Mouse (Mus musculus): ENCODE results near the gene Nxf1. TPM values are rescaled to one million over a fixed set of nuclear protein-coding genes. Genes with fewer than 3 reads are reported as not detected.

Gene Nxf1
- polyA plus RNA-seq, 1 experiment = 140 TPM

Other genes with a start within 250 kb of the Nxf1 start
- gene Slc22a8, start 165.8 kb upstream of the Nxf1 start, polyA plus RNA-seq (2012; rRNA removed; ENCODE audit: low replicate concordance) = not detected in 2 replicates
- not detected in 2 replicates for gene Slc22a6, start 139.0 kb upstream of the Nxf1 start, polyA plus RNA-seq (2012; rRNA removed; ENCODE audit: low replicate concordance)
- gene Chrm1, start 93.3 kb upstream of the Nxf1 start, polyA plus RNA-seq (2012; rRNA removed; ENCODE audit: low replicate concordance) = 3.0 and 3.4 TPM in 2 replicates
- gene Slc3a2, start 33.7 kb upstream of the Nxf1 start, polyA plus RNA-seq (2012; rRNA removed; ENCODE audit: low replicate concordance) = 156 and 200 TPM in 2 replicates
- 25.6 and 42.9 TPM in 2 replicates for gene Wdr74, start 21.2 kb upstream of the Nxf1 start, polyA plus RNA-seq (2012; rRNA removed; ENCODE audit: low replicate concordance)
- not detected in 2 replicates for gene 1700092M07Rik, start 16.4 kb upstream of the Nxf1 start, polyA plus RNA-seq (2012; rRNA removed; ENCODE audit: low replicate concordance)
- gene Stx5a, start 15.7 kb upstream of the Nxf1 start, polyA plus RNA-seq (2012; rRNA removed; ENCODE audit: low replicate concordance) = 73.4 and 84.9 TPM in 2 replicates
- 300 and 304 TPM in 2 replicates for gene Tmem223, start 13.9 kb downstream of the Nxf1 start, polyA plus RNA-seq (2012; rRNA removed; ENCODE audit: low replicate concordance)
- gene Tmem179b, start 17.4 kb downstream of the Nxf1 start, polyA plus RNA-seq (2012; rRNA removed; ENCODE audit: low replicate concordance) = 133 and 165 TPM in 2 replicates
- gene Taf6l, start 29.3 kb downstream of the Nxf1 start, polyA plus RNA-seq (2012; rRNA removed; ENCODE audit: low replicate concordance) = 15.2 and 17.4 TPM in 2 replicates
- 30.3 and 61.5 TPM in 2 replicates for gene Polr2g, start 41.5 kb downstream of the Nxf1 start, polyA plus RNA-seq (2012; rRNA removed; ENCODE audit: low replicate concordance)
- 2.4 and 3.2 TPM in 2 replicates for gene Zbtb3, start 45.5 kb downstream of the Nxf1 start, polyA plus RNA-seq (2012; rRNA removed; ENCODE audit: low replicate concordance)
- 10.7 and 20.5 TPM in 2 replicates for gene Ttc9c, start 62.3 kb downstream of the Nxf1 start, polyA plus RNA-seq (2012; rRNA removed; ENCODE audit: low replicate concordance)
- 13.8 and 14.4 TPM in 2 replicates for gene Hnrnpul2, start 62.9 kb downstream of the Nxf1 start, polyA plus RNA-seq (2012; rRNA removed; ENCODE audit: low replicate concordance)
- gene AC129217.1, start 72.7 kb downstream of the Nxf1 start, polyA plus RNA-seq (2012; rRNA removed; ENCODE audit: low replicate concordance) = not detected in 2 replicates
- 568 and 621 TPM in 2 replicates for gene Bscl2, start 80.4 kb downstream of the Nxf1 start, polyA plus RNA-seq (2012; rRNA removed; ENCODE audit: low replicate concordance)
- 0.34 and 0.65 TPM in 2 replicates for gene Gng3, start 82.1 kb downstream of the Nxf1 start, polyA plus RNA-seq (2012; rRNA removed; ENCODE audit: low replicate concordance)
- 14.0 and 20.9 TPM in 2 replicates for gene Lrrn4cl, start 93.7 kb downstream of the Nxf1 start, polyA plus RNA-seq (2012; rRNA removed; ENCODE audit: low replicate concordance)
- 98.5 and 113 TPM in 2 replicates for gene Ubxn1, start 114.4 kb downstream of the Nxf1 start, polyA plus RNA-seq (2012; rRNA removed; ENCODE audit: low replicate concordance)
- 24.0 and 25.0 TPM in 2 replicates for gene Uqcc3, start 123.8 kb downstream of the Nxf1 start, polyA plus RNA-seq (2012; rRNA removed; ENCODE audit: low replicate concordance)
- gene Lbhd1, start 126.7 kb downstream of the Nxf1 start, polyA plus RNA-seq (2012; rRNA removed; ENCODE audit: low replicate concordance) = 1.1 and 3.0 TPM in 2 replicates
- gene Gm49403, start 126.9 kb downstream of the Nxf1 start, polyA plus RNA-seq (2012; rRNA removed; ENCODE audit: low replicate concordance) = not detected in 2 replicates
- gene 1810009A15Rik, start 131.8 kb downstream of the Nxf1 start, polyA plus RNA-seq (2012; rRNA removed; ENCODE audit: low replicate concordance) = 9.6 and 10.3 TPM in 2 replicates
- not detected in 2 replicates for gene Gm49416, start 131.9 kb downstream of the Nxf1 start, polyA plus RNA-seq (2012; rRNA removed; ENCODE audit: low replicate concordance)
- 28.9 and 29.0 TPM in 2 replicates for gene Ints5, start 135.9 kb downstream of the Nxf1 start, polyA plus RNA-seq (2012; rRNA removed; ENCODE audit: low replicate concordance)
- 97.1 and 165 TPM in 2 replicates for gene Ganab, start 141.0 kb downstream of the Nxf1 start, polyA plus RNA-seq (2012; rRNA removed; ENCODE audit: low replicate concordance)
- gene B3gat3, start 163.3 kb downstream of the Nxf1 start, polyA plus RNA-seq (2012; rRNA removed; ENCODE audit: low replicate concordance) = 79.0 and 149 TPM in 2 replicates
- 15.7 and 17.6 TPM in 2 replicates for gene Rom1, start 172.3 kb downstream of the Nxf1 start, polyA plus RNA-seq (2012; rRNA removed; ENCODE audit: low replicate concordance)
- 70.7 and 78.1 TPM in 2 replicates for gene Eml3, start 172.5 kb downstream of the Nxf1 start, polyA plus RNA-seq (2012; rRNA removed; ENCODE audit: low replicate concordance)
- gene Mta2, start 184.8 kb downstream of the Nxf1 start, polyA plus RNA-seq (2012; rRNA removed; ENCODE audit: low replicate concordance) = 17.1 and 24.8 TPM in 2 replicates
- gene Tut1, start 196.8 kb downstream of the Nxf1 start, polyA plus RNA-seq (2012; rRNA removed; ENCODE audit: low replicate concordance) = 20.2 and 22.1 TPM in 2 replicates
- gene Eef1g, start 210.0 kb downstream of the Nxf1 start, polyA plus RNA-seq (2012; rRNA removed; ENCODE audit: low replicate concordance) = 173 and 301 TPM in 2 replicates
- gene Ahnak, start 232.2 kb downstream of the Nxf1 start, polyA plus RNA-seq (2012; rRNA removed; ENCODE audit: low replicate concordance) = 27.4 and 46.3 TPM in 2 replicates

Data from mammary gland, adult 2 months (tissue).